Mouse (Mus musculus) mammary gland, adult 2 months (tissue): ENCODE data around the gene Tsen54. TPM values are rescaled to one million over a fixed set of nuclear protein-coding genes. Genes with fewer than 3 reads are reported as not detected.

Experiments
- polyA plus RNA-seq: library from polyadenylated mRNA; depleted of rRNA; stranded (reverse); fragments of >200 nt; gene quantifications from 2 replicates; pipeline ENCODE4 v1.2.3, GENCODE M21; 2012; ENCODE audit warnings: low replicate concordance; rRNA removed

The Tsen54 gene
- polyA plus RNA-seq = 20.2 and 34.5 TPM in 2 replicates

DNA sequence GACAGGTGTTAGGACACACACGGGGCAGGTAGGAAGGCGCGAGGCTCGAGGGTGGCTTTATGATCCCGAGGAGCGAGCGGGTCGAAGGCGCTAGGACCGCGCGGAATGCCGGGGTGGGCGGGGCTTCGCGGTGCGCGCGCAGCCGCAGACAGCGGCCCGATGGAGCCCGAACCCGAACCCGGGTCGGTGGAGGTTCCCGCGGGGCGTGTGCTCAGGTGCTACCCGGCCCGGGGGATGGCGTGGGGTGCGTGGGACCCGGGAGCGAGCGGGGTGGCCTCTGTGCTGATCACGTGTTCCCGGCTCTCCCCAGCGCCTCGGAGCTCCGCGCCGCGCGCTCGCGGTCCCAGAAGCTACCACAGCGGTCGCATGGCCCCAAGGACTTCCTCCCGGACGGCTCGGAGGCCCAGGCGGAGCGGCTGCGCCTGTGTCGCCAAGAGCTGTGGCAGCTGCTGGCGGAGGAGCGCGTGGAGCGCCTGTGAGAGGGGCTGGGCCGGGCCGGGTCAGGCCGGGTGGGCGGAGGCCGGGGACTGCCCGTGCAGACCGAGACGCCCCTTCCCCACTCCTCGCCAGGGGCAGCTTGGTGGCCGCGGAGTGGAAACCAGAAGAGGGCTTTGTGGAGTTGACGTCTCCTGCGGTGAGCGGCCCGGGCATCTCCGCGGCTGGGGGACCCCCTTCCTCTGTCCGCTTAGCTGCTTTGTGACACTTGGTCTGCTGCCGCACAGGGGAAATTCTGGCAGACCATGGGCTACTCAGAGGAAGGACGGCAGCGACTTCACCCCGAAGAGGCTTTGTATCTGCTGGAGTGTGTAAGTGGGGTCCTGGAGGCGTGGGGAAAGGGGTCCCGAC is at the start of gene Tsen54:
Gene Tsen54 (plus strand): TSS at position 120 of the 846 bp plus-strand sequence.

GRCm38 (mm10) chr11:115765103-115765606 is 49.4 kb upstream of the Tsen54 start, which contains the start of gene Tmem94:
TSS of gene Tmem94 (plus strand) at chr11:115765433.

DNA sequence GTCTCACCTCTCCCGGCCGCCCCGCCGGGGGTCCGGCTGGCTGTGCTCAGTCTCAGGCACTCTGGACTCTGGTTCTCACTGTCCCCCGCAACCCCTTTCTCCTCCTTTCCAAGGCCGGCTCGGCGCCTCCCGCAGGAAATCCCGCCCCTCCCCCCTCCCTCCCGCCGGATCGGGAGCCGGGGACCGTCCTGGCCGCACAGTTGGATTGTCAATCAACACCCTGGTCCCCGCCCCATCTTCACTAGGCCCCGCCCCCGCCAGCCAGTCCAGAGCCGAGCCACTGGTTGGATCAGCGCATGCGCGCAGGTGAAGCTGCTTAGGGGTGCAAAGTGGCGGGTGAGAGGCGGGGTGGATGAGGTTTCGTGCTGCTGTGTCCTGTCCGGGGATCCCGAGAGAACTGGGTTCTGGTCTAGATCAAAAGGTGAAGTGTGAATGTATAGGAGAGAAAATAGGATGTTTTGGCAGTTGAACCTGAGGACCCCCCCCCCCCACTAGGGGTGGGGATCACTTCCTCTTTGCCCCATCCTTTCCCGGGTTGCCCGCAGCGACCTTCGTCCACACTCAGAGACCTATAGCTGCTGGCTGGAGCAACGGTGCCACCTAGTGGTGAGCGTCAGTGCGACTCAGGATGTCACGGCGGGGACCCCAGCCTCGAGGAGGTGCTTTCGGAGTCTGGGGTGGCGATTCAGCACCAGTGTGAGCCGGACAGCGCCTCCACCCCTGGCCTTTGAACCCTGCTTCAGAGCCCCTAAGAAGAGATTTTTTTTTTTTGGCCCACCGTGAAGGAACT is 822 bp upstream of the Tsen54 start, which contains the start of gene Caskin2:
Gene Caskin2 (minus strand): TSS at position 133 of the 790 bp plus-strand sequence.

DNA sequence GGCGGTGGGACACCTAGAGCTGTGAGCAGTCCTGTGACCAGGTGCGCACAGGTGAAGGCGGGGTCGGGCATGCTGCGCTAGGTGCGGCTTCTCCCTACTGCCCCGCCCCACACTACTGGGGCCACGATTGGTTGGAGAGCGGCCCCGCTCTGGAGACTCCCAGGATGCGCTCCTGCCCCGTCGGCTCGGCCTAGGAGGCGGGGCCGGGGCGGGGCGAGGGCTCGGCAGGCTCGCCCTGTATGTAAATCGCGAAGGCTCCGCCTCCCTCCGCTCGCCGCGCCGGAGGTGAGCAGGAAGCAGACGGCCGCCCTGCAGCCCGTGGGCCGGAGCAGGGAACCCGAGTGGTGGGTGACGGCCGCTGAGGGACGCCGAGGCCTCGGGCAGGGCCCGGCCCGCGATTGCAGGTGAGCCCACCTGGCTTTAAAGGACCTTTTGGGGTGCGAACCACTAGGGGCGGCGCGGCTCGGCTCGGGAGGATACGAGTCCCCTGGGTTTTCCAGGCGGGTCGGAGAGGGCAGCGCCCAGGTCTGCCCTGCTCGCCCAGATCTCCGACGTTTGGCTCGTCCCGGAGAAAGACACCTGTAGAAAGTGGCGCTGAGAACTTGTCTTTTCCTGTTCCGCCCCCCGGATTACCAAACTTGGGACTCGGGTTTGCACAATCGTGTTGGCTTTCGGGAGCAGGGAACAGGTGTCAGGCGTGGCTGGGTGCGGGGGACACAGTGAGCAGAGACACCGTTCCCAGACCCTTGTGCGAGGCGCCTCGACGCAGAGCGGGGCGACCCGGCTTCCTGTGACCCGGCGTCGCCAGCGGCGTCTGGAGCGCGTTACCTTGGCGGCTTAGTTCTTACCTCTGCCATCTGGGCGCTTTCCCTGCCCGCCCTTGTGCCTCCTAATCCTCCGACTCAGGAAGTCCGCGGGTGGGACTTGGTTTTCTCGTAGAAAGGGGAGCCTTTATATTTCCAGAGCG is 9.5 kb downstream of the Tsen54 start, which contains the start of gene Llgl2:
Gene Llgl2 (plus strand): TSS at position 276 of the 967 bp plus-strand sequence.

GRCm38 (mm10) chr11:115858354-115858753 is 43.8 kb downstream of the Tsen54 start, which contains the start of gene Myo15b:
TSS of gene Myo15b (plus strand) at chr11:115858406.

Other genes with a start within 250 kb of the Tsen54 start
- gene Mrps7, start 210.8 kb upstream of the Tsen54 start, polyA plus RNA-seq = 24.3 and 26.8 TPM in 2 replicates
- gene Gga3, start 210.7 kb upstream of the Tsen54 start, polyA plus RNA-seq = 34.7 and 39.4 TPM in 2 replicates
- gene Mif4gd, start 201.8 kb upstream of the Tsen54 start, polyA plus RNA-seq = 164 and 226 TPM in 2 replicates
- 176 and 234 TPM in 2 replicates for gene Slc25a19, start 186.4 kb upstream of the Tsen54 start, polyA plus RNA-seq
- gene Grb2, start 106.1 kb upstream of the Tsen54 start, polyA plus RNA-seq = 47.1 and 53.9 TPM in 2 replicates
- gene Tmem94, start 49.3 kb upstream of the Tsen54 start, polyA plus RNA-seq = 76.6 and 78.5 TPM in 2 replicates
- gene Caskin2, start 1.1 kb upstream of the Tsen54 start, polyA plus RNA-seq = 34.2 and 44.3 TPM in 2 replicates
- 24.4 and 36.6 TPM in 2 replicates for gene Llgl2, start 9.3 kb downstream of the Tsen54 start, polyA plus RNA-seq
- gene Myo15b, start 43.7 kb downstream of the Tsen54 start, polyA plus RNA-seq = 0.14 and 0.32 TPM in 2 replicates
- gene Smim5, start 85.2 kb downstream of the Tsen54 start, polyA plus RNA-seq = 3.0 and 3.3 TPM in 2 replicates
- gene Smim6, start 97.3 kb downstream of the Tsen54 start, polyA plus RNA-seq = not detected in 2 replicates
- 24.7 and 26.8 TPM in 2 replicates for gene Sap30bp, start 118.6 kb downstream of the Tsen54 start, polyA plus RNA-seq
- 23.9 TPM in 2 replicates for gene Recql5, start 118.8 kb downstream of the Tsen54 start, polyA plus RNA-seq
- 16.0 and 21.4 TPM in 2 replicates for gene Itgb4, start 160.0 kb downstream of the Tsen54 start, polyA plus RNA-seq
- gene Galk1, start 198.0 kb downstream of the Tsen54 start, polyA plus RNA-seq = 28.6 and 54.6 TPM in 2 replicates
- gene H3f3b, start 213.2 kb downstream of the Tsen54 start, polyA plus RNA-seq = 102 and 188 TPM in 2 replicates
- 37.4 and 48.0 TPM in 2 replicates for gene Unk, start 215.6 kb downstream of the Tsen54 start, polyA plus RNA-seq